Mouse (Mus musculus) ZHBTc4 (cell line): ENCODE results near the gene Pcgf1.

Experiments
- DNase-seq: peaks from one replicate; pipeline ENCODE4 v3.0.0-alpha.2; 2011; ENCODE audit warnings: low read depth, low spot score

The Pcgf1 gene

GRCm38 (mm10) chr6:83101688-83102556 lies 24.3 kb downstream of the Pcgf1 start:
- peak; percentile 76 for DNase-seq

GRCm38 (mm10) chr6:83103130-83103650 lies 25.5 kb downstream of the Pcgf1 start:
- DNase-seq: no peak

GRCm38 (mm10) chr6:83104158-83104557 lies 26.5 kb downstream of the Pcgf1 start:
- DNase-seq: no peak

- DNase-seq: peak; percentile 92
Observed at GRCm38 (mm10) chr6:83107566-83108400, 30.1 kb downstream of the Pcgf1 start.

- DNase-seq: peak; percentile 76
Observed at GRCm38 (mm10) chr6:83108762-83109668, 31.3 kb downstream of the Pcgf1 start, which contains the start of gene Mrpl53. TSS of gene Mrpl53 (plus strand) at chr6:83109040.

GRCm38 (mm10) chr6:83111510-83112136 lies 34.0 kb downstream of the Pcgf1 start:
- no peak for DNase-seq

- peak; percentile 83 for DNase-seq
Observed at GRCm38 (mm10) chr6:83115011-83115671, 37.5 kb downstream of the Pcgf1 start, which contains the start of gene Mogs. TSS of gene Mogs (plus strand) at chr6:83115496.

GRCm38 (mm10) chr6:83115682-83116372 lies 38.2 kb downstream of the Pcgf1 start:
- DNase-seq: no peak

GRCm38 (mm10) chr6:83116373-83117164 lies 38.9 kb downstream of the Pcgf1 start:
- no peak for DNase-seq

GRCm38 (mm10) chr6:83117165-83117438 lies 39.4 kb downstream of the Pcgf1 start:
- DNase-seq: no peak

GRCm38 (mm10) chr6:83117616-83118015 lies 39.9 kb downstream of the Pcgf1 start:
- no peak for DNase-seq

- no peak for DNase-seq
Observed at GRCm38 (mm10) chr6:83118369-83118768, 40.7 kb downstream of the Pcgf1 start.

GRCm38 (mm10) chr6:83118825-83119733 lies 41.4 kb downstream of the Pcgf1 start:
- DNase-seq: no peak

GRCm38 (mm10) chr6:83119734-83120051 lies 42.0 kb downstream of the Pcgf1 start:
- DNase-seq: no peak

- peak; percentile 100 for DNase-seq
Observed at GRCm38 (mm10) chr6:83120930-83121862, 43.5 kb downstream of the Pcgf1 start, which contains the start of gene Wbp1. TSS of gene Wbp1 (minus strand) at chr6:83121559.

- peak; percentile 50 for DNase-seq
Observed at GRCm38 (mm10) chr6:83121863-83122710, 44.4 kb downstream of the Pcgf1 start.
